Mouse (Mus musculus) liver, postnatal 0 days (tissue): ENCODE measurements around the gene Rnf43.

ENCODE experiments used
- CTCF ChIP-seq: sonication (generic); IDR thresholded peaks from 2 replicates; pipeline ENCODE4 v1.5.1; 2016; ENCODE audit warnings: antibody characterized with exemption, low read depth
- EP300 ChIP-seq: IDR thresholded peaks from 2 replicates; pipeline ENCODE4 v1.6.1; 2016; ENCODE audit warnings: antibody characterized with exemption, low read depth, mild to moderate bottlenecking

DNA sequence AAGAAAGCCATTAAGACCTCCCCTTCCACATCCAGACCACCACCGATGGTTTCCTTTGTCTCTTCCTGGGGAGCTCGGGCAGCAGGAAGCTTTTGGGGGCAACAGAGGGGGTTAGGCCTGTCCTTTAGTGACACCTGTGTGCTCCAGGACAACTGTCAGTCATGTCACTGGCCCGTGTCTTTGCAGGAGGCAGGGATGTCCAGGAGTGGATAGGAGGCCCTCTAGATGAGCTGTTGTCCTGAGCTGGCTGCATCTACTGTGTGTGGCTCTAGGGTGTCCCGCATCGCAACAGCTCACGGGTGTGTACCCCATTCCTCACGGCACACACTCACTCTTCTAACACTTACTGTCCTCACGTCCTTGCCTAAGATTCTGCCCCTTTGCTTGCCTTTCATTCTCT lies 90.7 kb downstream of the Rnf43 start:
- TF ChIP-seq CTCF: no peak
- no peak for TF ChIP-seq EP300
